Mouse (Mus musculus) urinary bladder, postnatal 36 days (tissue): ENCODE results near the gene Cep63.

Experiments used
- DNase-seq, 2 experiments: peaks; one replicate each; pipeline ENCODE4 v3.0.0; 2022; ENCODE audit warnings: low spot score in 2 of 2, mixed read lengths in 1 of 2

Gene Cep63

GRCm38 (mm10) chr9:102625983-102626838, at the start of gene Cep63, which contains the start of gene Anapc13:
Cep63 (minus strand) TSS chr9:102626534.
Anapc13 (plus strand) TSS chr9:102626296.
- DNase-seq, result peak; percentile 97

- DNase-seq, result no peak
Measured at GRCm38 (mm10) chr9:102675922-102676321, 49.6 kb upstream of the Cep63 start.

GRCm38 (mm10) chr9:102673381-102673780, 47.0 kb upstream of the Cep63 start:
- no peak for DNase-seq

- DNase-seq, result no peak
Measured at GRCm38 (mm10) chr9:102668906-102669305, 42.6 kb upstream of the Cep63 start.

- DNase-seq, result no peak
Measured at GRCm38 (mm10) chr9:102668115-102668514, 41.8 kb upstream of the Cep63 start.

GRCm38 (mm10) chr9:102656355-102657095, 30.2 kb upstream of the Cep63 start:
- no peak for DNase-seq

GRCm38 (mm10) chr9:102651199-102651720, 24.9 kb upstream of the Cep63 start:
- DNase-seq, result no peak

GRCm38 (mm10) chr9:102650637-102651036, 24.3 kb upstream of the Cep63 start:
- no peak for DNase-seq

- DNase-seq, result no peak
Measured at GRCm38 (mm10) chr9:102649917-102650527, 23.7 kb upstream of the Cep63 start.

GRCm38 (mm10) chr9:102647010-102647409, 20.7 kb upstream of the Cep63 start:
- no peak for DNase-seq

GRCm38 (mm10) chr9:102645119-102645695, 18.9 kb upstream of the Cep63 start:
- DNase-seq, result no peak

GRCm38 (mm10) chr9:102643486-102644101, 17.3 kb upstream of the Cep63 start:
- peak; percentile 46 to 75 for DNase-seq

GRCm38 (mm10) chr9:102643071-102643485, 16.7 kb upstream of the Cep63 start:
- no peak for DNase-seq

- DNase-seq, result no peak
Measured at GRCm38 (mm10) chr9:102641531-102641930, 15.2 kb upstream of the Cep63 start.

- DNase-seq, result no peak
Measured at GRCm38 (mm10) chr9:102639510-102639909, 13.2 kb upstream of the Cep63 start.

GRCm38 (mm10) chr9:102638963-102639362, 12.6 kb upstream of the Cep63 start:
- no peak for DNase-seq

GRCm38 (mm10) chr9:102637115-102637514, 10.8 kb upstream of the Cep63 start:
- no peak for DNase-seq

GRCm38 (mm10) chr9:102636553-102636952, 10.2 kb upstream of the Cep63 start:
- peak; percentile 51 to 60 for DNase-seq

GRCm38 (mm10) chr9:102634453-102634852, 8.1 kb upstream of the Cep63 start:
- DNase-seq, result no peak

GRCm38 (mm10) chr9:102632923-102633537, 6.7 kb upstream of the Cep63 start:
- no peak for DNase-seq

GRCm38 (mm10) chr9:102632173-102632572, 5.8 kb upstream of the Cep63 start:
- DNase-seq, result no peak
